Mouse (Mus musculus) cerebellum, postnatal 14 days (tissue): ENCODE data around the gene Abhd14a.

Experiments used
- DNase-seq, 2 experiments: peaks; one replicate each; pipeline ENCODE4 v3.0.0; 2021; ENCODE audit warnings: mixed read lengths in 2 of 2

Gene Abhd14a

DNA sequence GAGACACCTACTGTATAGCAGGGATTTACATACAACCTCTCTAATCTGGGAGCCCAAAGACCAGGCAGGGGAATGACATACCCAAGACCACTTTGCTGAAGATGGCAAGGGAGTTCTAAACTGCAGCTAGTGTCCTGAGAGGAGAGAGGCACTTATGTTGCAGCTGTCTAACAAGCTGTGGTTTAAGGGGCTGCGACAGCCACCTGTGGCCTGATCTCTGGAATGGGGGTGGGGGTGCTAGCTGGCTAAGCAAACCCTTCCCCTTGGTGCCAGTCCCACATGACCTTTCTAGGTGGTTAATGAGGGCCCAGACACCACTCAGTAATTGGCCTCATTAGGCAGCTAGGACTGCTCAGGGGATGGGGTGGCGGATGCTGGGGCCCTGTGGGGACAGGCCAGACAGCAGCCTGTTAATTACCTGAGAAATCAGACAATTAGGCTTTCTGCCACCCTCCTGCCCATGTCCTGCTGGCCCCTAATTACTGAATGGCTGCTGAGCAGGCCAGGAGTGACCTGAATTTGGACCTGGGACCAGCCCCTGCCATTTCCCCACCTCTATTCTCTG lies 37.3 kb downstream of the Abhd14a start:
- no peak for DNase-seq

DNA sequence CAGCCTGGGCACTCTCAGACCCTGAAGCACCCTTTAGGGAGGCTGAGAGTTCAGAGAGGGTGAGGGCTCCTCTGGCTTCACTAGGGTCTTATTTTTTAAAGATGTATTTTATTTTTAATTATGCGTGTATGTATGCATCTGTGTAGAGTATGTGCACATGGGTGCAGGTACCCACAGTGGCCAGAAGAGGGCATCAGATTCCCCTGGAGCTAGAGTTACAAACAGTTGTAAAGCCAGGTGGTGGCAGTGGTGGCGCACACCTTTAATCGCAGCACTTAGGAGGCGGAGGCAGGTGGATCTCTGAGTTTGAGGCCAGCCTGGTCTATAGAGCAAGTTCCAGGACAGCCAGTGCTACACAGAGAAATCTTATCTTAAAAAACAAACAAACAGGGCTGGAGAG lies 38.4 kb downstream of the Abhd14a start:
- DNase-seq: no peak

DNA sequence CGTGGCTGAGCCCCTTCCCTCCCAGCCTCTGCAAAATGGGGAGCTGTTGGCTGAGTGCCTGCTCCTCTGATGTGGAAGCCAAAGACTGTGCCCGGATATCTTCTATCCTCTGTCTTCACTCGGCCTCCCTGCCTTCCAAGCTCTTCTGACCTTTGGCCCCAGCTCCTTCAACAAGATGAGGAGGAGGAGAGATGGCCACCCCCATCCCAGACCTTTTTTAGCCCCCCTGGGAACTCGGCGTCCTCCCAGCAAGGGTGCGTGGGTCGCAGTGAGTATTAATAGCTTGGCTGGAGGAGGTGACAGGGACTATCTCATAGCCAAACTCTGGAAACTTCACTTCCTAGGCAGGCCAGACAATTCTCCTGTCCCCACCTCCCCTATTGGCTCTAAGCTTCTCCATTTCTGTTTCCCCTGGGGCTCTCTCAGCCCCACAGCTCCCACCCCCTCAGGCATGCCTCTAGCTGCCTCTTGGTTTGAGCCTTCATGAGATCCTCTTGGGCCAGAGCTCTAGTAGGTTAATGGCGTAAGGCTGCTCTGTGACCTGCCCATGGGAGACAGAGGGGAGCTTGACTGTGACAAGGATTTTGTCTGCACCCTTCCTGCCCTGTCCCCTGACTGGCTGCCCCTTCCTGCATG lies 40.9 kb downstream of the Abhd14a start:
- DNase-seq: no peak

DNA sequence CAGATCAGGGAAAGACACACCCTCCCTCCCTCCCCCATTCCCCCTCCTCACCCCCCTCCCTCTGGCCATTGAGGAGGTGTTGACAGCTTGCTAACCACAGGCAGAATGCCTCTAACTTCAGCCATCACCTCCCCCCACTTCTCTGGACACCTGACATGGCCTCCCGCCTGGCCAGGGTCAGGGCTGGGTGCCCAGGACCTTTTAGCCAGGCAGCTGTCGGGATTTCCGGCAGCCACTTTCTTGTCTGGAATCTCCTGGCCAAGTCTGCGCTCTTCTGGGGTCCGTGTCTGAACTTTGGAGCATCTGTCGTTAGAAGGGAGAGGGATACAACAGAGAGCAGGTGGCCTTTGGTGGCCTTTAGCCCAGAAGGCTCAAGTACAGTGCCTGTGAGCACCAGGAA lies 42.2 kb downstream of the Abhd14a start:
- DNase-seq: peak; percentile 64 to 81

DNA sequence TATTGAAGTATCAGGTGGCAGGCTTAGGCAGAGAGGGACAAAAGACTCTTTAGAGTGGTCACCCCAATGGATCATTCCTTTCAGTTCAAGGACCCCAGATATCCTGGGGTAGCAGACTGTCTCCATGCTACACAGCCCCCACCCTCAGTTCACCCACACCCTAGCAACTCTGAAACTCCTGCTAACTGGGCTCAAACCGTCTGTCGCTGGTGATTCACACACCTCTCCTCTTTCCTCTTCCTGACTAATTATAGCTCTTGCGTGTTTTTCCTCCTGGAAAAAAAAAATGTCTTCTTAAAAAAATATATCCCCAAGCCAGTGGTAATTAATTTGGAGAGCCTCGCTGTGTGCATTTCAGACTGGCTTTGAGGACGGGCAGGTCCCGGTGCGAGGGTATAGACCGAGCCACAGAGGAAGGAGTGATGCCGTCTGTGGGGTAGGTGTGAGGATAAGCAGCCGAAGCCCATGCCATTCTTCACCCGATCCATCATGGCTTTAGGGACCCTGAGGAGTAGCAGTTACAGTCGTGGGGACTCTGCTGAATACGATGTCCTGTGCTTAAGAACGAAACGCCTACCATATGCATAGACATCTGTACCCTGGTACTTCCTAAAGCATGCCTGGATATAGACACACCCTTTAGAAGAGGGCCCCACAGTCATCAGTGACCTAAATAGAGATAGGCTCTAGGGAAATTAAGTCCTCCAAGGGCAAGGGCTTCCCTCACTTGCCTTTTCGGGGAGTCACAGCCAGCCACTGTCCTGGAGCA lies 44.7 kb downstream of the Abhd14a start:
- no peak for DNase-seq

DNA sequence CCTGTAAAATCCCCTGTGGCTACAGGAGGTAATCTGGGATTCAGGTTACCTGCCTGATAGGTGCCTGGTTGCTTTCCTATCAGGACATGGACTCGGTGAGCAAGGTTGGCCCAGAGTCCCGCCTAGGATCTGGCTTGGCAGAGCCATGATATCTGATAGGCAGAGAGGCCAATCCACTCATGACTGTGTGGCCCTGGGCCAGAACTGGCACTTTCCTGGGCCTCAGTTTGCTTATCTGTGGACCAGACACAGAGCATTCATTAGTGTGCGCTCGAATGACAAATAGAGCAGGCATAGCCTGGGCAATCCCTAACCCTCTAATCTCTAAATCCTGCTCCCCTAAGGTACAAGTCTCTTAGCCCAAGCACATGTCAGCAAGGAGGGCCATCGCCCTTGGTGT lies 45.3 kb downstream of the Abhd14a start:
- DNase-seq: no peak

DNA sequence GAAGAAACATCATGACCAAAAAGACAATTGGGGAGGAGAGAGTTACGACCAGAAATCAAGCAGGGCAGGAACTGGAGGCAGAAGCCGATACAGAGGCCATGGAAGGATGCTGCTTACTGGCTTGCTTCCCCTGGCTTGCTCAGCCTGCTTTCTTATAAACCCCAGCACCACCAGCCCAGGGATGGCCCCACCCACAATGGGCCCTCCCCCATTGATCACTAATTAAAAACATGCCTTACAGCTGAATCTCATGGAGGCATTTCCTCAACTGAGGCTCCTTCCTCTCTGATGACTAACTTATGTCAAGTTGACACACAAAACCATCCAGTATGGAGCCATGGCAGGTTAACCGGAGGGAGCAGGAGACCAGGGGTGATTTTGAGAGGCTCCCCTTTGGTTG lies 47.7 kb downstream of the Abhd14a start:
- DNase-seq: no peak

DNA sequence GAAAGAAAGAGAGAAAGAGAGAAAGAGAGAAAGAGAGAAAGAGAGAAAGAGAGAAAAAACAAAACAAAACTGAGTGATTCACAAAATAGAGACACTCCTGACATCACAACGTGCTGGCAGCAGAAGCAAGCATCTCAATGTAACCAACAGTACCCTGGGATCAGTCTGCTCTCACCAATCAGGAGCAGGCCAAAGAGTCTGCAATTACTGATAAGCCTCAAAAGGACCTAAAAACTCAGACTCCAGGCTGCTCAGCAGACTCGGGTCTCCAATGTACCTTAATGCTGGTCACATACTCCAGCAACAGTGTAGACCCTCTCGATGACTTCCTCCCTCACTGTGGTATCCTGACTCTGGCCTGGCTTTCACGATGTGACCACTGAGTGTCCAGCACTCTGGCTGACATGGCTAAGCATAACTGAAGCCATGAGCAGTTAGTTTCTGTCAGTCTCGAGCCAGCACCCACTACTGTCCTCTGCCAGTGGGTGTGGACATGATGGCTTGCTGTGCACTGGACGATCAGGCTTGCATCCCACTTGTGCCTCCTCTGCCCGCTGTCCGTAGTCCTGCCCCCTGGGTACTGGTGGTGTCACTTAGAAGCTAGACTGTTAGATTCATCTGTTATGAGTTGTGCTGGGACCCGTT lies 48.7 kb downstream of the Abhd14a start:
- DNase-seq: no peak

DNA sequence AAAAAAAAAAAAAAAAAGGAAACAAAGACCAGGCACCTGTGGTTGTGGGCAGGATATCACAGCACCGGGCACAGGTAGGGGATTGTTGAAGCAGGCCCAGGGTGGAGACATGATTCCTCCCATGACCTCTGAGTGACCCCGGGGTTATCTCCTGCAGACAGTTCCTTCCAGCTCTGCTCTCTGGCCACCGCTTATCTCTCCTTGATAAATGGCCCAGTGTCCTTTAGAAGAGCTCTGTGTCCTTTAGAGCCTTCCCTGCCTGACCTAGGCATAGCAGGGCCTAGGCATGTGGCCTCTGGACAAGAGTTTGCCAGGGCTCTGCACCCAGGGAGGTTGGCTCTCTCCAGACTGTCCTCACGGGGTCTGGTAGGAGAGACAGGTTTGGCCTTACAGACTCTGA lies 49.7 kb downstream of the Abhd14a start:
- no peak for DNase-seq

DNA sequence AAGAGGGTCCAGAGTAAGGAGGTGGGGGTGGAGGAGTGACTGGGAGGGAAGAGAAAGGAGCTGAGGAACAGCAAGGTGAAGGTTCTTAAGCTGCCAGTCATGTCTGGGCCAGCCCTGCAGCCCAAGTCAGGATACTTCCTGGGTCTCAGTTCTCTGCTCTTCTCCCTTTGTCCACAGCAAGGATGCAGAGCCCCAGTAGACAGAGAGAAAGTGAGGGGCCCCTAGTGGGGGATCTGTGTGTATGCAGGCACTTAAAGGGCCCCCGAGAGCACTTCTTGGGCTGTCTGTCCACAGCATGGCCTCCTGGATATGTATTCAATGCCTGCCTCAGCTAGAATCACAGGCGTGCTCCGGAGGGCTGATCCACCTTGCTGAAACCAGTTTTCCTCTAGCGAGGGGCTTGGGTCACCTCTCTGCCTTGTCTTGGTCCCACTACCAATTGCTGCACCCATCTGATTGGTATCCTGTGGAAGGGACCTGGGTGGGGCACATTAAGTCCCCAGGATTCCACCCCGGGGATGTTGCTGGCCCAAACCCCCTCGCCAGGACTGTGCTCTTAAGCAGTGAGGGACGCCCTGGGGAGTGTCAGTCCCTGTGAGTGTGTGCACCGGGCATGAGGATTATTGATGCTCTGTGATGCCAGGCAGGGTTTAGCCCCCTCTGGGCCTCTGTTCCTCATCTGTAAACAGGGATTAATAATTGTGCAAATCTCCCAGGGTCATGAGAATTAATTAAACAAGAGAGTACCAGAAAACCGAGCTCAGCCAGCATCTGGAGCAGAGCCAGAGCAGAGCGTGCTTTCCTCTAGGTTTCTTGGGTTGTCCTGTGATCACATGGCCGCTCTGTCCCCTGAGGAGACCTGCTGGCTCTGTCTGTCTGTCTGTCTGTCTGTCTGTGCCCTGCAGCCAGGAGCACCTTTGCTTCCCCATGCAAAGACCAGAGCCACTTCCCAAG lies 52.6 kb downstream of the Abhd14a start:
- no peak for DNase-seq

DNA sequence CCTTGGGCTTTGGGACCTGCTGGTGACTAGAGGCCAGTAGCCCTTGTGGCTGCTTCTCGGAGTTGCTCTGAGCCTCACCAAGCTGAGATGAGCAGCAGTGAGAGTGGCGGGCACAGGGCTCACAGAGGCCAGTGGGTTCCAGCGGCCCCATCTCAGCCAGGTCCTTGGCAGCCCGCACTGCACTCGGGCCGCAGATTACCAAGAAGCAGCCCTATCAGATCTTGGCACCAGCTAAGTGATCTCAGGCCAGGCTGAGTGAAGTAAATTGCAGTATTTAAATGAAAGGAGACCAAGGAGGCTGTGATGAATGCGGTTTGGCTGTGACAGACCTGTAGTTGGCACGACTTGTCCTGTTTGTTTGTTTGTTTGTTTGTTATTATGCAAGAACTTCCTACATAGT lies 53.9 kb downstream of the Abhd14a start:
- no peak for DNase-seq

DNA sequence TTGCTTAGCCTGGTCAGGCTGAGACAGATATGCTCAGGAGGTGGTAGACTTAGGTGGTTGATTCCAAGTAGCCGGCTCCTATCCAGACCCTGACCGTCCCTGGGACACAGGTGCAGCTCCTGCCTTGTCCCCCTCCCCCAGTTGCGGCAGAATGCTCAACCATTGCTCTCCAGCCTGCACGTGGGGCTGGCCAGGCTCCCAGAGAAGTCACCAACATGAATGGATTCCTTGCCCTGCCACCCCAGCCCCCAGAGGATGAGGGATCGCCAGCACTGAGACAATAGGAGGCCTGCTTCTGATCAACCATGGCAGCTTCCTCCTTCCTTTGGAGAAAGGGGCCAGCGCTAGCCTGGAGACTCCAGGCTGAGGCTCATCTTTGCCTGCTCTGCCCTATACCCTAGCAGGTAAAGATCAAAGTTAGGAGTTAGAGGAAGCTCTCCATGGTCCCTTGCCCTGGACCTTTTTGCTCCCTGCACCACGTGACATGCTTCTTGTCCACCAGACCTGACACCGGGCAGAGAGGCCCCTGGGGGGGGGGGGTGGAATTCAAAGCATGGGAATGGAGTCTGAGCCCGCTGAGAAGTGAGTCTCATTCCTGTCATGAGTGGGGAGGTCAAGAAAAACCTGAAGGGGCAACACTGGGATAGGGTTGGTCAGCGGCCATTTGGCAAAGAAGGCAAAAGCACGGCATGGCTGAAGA lies 54.5 kb downstream of the Abhd14a start:
- no peak for DNase-seq
